Mouse (Mus musculus) ES-Bruce4 (cell line): ENCODE data around the gene Tcirg1. TPM values are rescaled to one million over a fixed set of nuclear protein-coding genes. Genes with fewer than 3 reads are reported as not detected.

Experiments
- H3K27ac ChIP-seq: 2 replicates; pipeline ENCODE4 v1.5.1; 2012; ENCODE audit warnings: low read length, inconsistent platforms; ENCODE audit not compliant: insufficient read depth
- H3K27me3 ChIP-seq: 2 replicates; pipeline ENCODE4 v1.6.1; 2012; ENCODE audit warnings: mild to moderate bottlenecking, low read length, inconsistent platforms; ENCODE audit not compliant: control insufficient read depth, poor library complexity, insufficient read depth, severe bottlenecking
- H3K36me3 ChIP-seq: 2 replicates; pipeline ENCODE4 v1.6.1; 2012; ENCODE audit warnings: inconsistent platforms, mild to moderate bottlenecking, low read length, moderate library complexity; ENCODE audit not compliant: control insufficient read depth, poor library complexity, insufficient read depth, severe bottlenecking
- H3K4me1 ChIP-seq: one replicate; pipeline ENCODE4 v1.8.1; 2011; ENCODE audit warnings: low read length; ENCODE audit not compliant: control insufficient read depth, insufficient read depth
- H3K4me3 ChIP-seq: 2 replicates; pipeline ENCODE4 v1.5.1; 2011; ENCODE audit warnings: low read depth, mild to moderate bottlenecking, low read length
- H3K9ac ChIP-seq: 2 replicates; pipeline ENCODE4 v1.6.1; 2012; ENCODE audit warnings: low read depth, mild to moderate bottlenecking, inconsistent platforms; ENCODE audit not compliant: poor library complexity, severe bottlenecking
- H3K9me3 ChIP-seq: replicated peaks from 2 replicates; pipeline ENCODE4 v1.6.1; 2012; ENCODE audit warnings: mild to moderate bottlenecking, low read length, inconsistent platforms; ENCODE audit not compliant: control insufficient read depth, poor library complexity, insufficient read depth, severe bottlenecking
- CTCF ChIP-seq: IDR thresholded peaks from one replicate; pipeline ENCODE4 v1.8.1; 2011; ENCODE audit warnings: low read depth, low read length
- EP300 ChIP-seq: IDR thresholded peaks from 2 replicates; pipeline ENCODE4 v1.6.1; 2011; ENCODE audit warnings: low read depth, low read length; ENCODE audit not compliant: insufficient read depth
- POLR2A ChIP-seq: IDR thresholded peaks from one replicate; pipeline ENCODE4 v1.8.1; 2011; ENCODE audit warnings: low read length; ENCODE audit not compliant: insufficient read depth
- polyA plus RNA-seq: library from polyadenylated mRNA; stranded (reverse); fragments of >200 nt; gene quantifications from 2 replicates; pipeline ENCODE4 v1.2.4, GENCODE M21; 2011; ENCODE audit warnings: low read depth; ENCODE audit not compliant: missing spikeins, insufficient read depth, insufficient read length

Tcirg1 gene
- polyA plus RNA-seq, 1 experiment = 25.2 TPM

GRCm38 (mm10) chr19:3924190-3924589, 17.3 kb upstream of the Tcirg1 start:
- Histone ChIP-seq H3K9me3 (no peaks in the 10 kb centered on the region), H3K27me3 (no peaks in the 10 kb centered on the region), H3K4me3 (no peak overlapping the region), H3K4me1 (peaks cover 6% of the 10 kb centered on the region), H3K9ac (no peak overlapping the region), H3K27ac (no peak overlapping the region), H3K36me3 (no peaks in the 10 kb centered on the region)
- no peak for TF ChIP-seq CTCF

DNA sequence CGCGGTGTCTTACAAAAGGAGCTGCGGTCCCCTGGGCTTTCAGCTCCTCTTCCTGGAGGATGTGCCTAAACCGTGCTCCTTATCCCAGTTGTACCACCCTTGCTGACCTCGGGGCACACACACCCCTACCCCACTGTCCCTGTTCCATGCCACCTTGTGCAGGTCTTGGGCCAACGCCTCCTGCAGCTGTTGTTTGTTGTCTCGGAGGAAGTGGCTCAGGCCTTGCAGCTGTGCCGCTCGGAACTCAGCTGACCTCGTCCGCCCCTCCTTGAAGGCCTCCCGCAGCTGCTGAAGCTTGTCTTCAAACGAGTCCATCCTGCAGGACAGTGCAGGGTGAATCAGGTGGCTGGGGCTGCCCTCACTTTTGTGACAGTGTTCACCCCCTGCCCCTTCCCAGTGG, 16.7 kb upstream of the Tcirg1 start:
- no peak for TF ChIP-seq EP300
- TF ChIP-seq CTCF = no peak
- no peak for TF ChIP-seq POLR2A
- Histone ChIP-seq H3K27ac (no peak overlapping the region), H3K4me1 (peaks cover 6% of the 10 kb centered on the region), H3K9ac (no peak overlapping the region), H3K9me3 (no peaks in the 10 kb centered on the region), H3K27me3 (no peaks in the 10 kb centered on the region), H3K36me3 (no peaks in the 10 kb centered on the region), H3K4me3 (no peak overlapping the region)

DNA sequence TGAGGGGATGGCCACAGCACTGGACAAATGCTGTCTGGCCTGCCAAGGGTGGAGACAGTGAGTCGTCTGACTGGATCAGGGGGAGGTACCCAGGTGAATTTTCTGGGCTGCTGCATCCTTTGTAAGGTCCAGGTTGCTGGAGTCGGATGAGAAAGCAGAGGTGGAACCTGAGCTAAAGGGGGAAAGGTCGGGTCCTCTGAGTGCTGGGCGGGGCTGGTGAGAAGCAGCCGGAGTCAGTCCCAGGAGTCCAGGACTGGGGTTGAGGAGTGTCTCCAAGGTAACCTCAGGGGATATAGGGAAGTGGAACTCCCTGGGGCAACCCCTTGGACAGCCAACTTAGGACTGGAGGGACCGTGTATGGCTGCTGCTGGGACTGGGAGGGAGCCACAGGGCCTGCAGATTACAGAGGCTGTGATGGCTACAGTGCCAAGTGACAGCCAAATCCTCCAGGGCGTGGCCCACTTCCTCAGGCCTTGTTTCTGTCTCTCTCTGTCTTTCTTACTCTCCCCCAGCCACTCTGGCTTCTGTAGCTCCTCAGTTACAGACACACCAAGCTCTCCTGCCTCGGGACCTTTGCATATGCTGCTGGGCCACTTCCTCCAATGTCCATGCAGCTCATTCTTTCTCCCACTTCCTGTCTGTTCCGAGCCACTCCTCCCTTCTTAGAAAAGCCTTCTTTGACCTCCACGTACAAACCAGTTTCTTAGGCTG, 15.9 kb upstream of the Tcirg1 start:
- no peaks in the 10 kb centered on the region for H3K27me3 ChIP-seq
- H3K9ac ChIP-seq = no peak overlapping the region
- H3K4me3 ChIP-seq = no peak overlapping the region
- no peak overlapping the region for H3K27ac ChIP-seq
- 0 out of 2 replicates have a peak, but pooled peaks have one; percentile 8 for TF ChIP-seq EP300
- no peak for TF ChIP-seq POLR2A
- TF ChIP-seq CTCF = no peak
- peaks cover 6% of the 10 kb centered on the region for H3K4me1 ChIP-seq
- no peaks in the 10 kb centered on the region for H3K36me3 ChIP-seq
- no peaks in the 10 kb centered on the region for H3K9me3 ChIP-seq

GRCm38 (mm10) chr19:3919928-3920327, 13.0 kb upstream of the Tcirg1 start:
- peaks cover 6% of the 10 kb centered on the region for H3K4me1 ChIP-seq
- H3K9me3 ChIP-seq = no peaks in the 10 kb centered on the region
- H3K9ac ChIP-seq = no peak overlapping the region
- TF ChIP-seq CTCF (no peak), POLR2A (no peak), EP300 (no peak)
- no peak overlapping the region for H3K4me3 ChIP-seq
- no peaks in the 10 kb centered on the region for H3K36me3 ChIP-seq
- H3K27me3 ChIP-seq = no peaks in the 10 kb centered on the region
- H3K27ac ChIP-seq = no peak overlapping the region

GRCm38 (mm10) chr19:3916727-3917126, 9.8 kb upstream of the Tcirg1 start:
- H3K9ac ChIP-seq = no peak overlapping the region
- no peaks in the 10 kb centered on the region for H3K27me3 ChIP-seq
- no peaks in the 10 kb centered on the region for H3K36me3 ChIP-seq
- no peaks in the 10 kb centered on the region for H3K4me1 ChIP-seq
- TF ChIP-seq CTCF (no peak), EP300 (no peak), POLR2A (no peak)
- H3K9me3 ChIP-seq = no peaks in the 10 kb centered on the region
- H3K27ac ChIP-seq = no peak overlapping the region
- H3K4me3 ChIP-seq = no peak overlapping the region

DNA sequence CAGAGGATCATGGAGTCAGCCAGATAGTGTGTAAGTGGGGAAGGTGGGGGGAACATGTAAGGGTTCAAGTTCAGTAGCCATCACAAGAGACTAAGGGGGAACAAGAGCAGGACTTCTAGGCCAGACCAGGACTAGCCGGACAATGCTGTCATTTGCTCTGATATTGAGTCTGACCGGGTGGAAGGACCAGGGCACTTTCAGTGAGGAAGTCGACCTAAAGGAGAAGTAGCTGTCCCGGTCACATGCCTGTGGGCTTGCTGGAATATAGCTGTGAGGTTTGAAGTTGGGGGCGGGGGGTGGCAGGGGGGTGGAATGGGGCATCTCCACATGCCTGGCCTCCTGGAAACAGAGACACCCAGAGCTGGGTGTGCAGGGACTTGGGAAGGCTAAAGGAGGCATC, 7.6 kb upstream of the Tcirg1 start:
- Histone ChIP-seq H3K4me3 (no peak overlapping the region), H3K9me3 (no peaks in the 10 kb centered on the region), H3K9ac (no peak overlapping the region), H3K27ac (no peak overlapping the region), H3K4me1 (no peaks in the 10 kb centered on the region), H3K27me3 (no peaks in the 10 kb centered on the region), H3K36me3 (no peaks in the 10 kb centered on the region)
- TF ChIP-seq EP300 (no peak), CTCF (no peak), POLR2A (no peak)
